Mouse (Mus musculus) G1E (cell line): ENCODE data around the gene Cfap20. TPM values are rescaled to one million over a fixed set of nuclear protein-coding genes. Genes with fewer than 3 reads are reported as not detected.
"Not testable (repeated sequence)": the region's sequence is repeated elsewhere in the genome, so short reads cannot be mapped to it uniquely, and the experiment has no call there.

ENCODE experiments used
- ATAC-seq: 2 replicates; pipeline ENCODE4 v1.8.0; 2016; ENCODE audit warnings: mild to moderate bottlenecking; ENCODE audit not compliant: insufficient number of reproducible peaks, poor library complexity, low FRiP score, severe bottlenecking; ENCODE audit errors: extremely low read depth
- DNase-seq: peaks from one replicate; pipeline ENCODE4 v3.0.0; 2012; ENCODE audit warnings: low spot score
- H3K27me3 ChIP-seq: 2 replicates; pipeline ENCODE4 v1.6.1; 2012; ENCODE audit warnings: mild to moderate bottlenecking, low read length, inconsistent platforms; ENCODE audit not compliant: insufficient read depth
- H3K36me3 ChIP-seq: replicated peaks from 2 replicates; pipeline ENCODE3; 2012; ENCODE audit warnings: mild to moderate bottlenecking, inconsistent platforms
- H3K4me1 ChIP-seq: 2 replicates; pipeline ENCODE4 v1.6.1; 2012; ENCODE audit warnings: low read depth, low read length, inconsistent platforms, mixed read lengths; ENCODE audit not compliant: insufficient read depth
- H3K4me3 ChIP-seq: 2 replicates; pipeline ENCODE4 v1.5.1; 2012; ENCODE audit warnings: low read depth, mild to moderate bottlenecking, inconsistent platforms, low read length, moderate library complexity, mixed read lengths
- H3K9me3 ChIP-seq: replicated peaks from 2 replicates; pipeline ENCODE4 v1.6.1; 2012; ENCODE audit warnings: inconsistent platforms
- CTCF ChIP-seq: IDR thresholded peaks from 2 replicates; pipeline ENCODE4 v1.5.1; 2012; ENCODE audit warnings: low read depth, low read length, inconsistent platforms, mixed read lengths
- GATA1 ChIP-seq: IDR thresholded peaks from 2 replicates; pipeline ENCODE4 v1.6.1; 2012; ENCODE audit warnings: borderline replicate concordance, low read length, inconsistent platforms, mixed read lengths
- GATA2 ChIP-seq: IDR thresholded peaks from 2 replicates; pipeline ENCODE4 v1.6.1; 2012; ENCODE audit warnings: low read depth, low read length, inconsistent platforms, borderline replicate concordance
- POLR2AphosphoS5 ChIP-seq: IDR thresholded peaks from 2 replicates; pipeline ENCODE4 v1.6.1; 2012; ENCODE audit warnings: low read depth, low read length, inconsistent platforms; ENCODE audit not compliant: insufficient replicate concordance
- TAL1 ChIP-seq: conservative IDR thresholded peaks from 2 replicates; pipeline ENCODE4 v1.6.1; 2012; ENCODE audit warnings: low read depth, low read length, inconsistent platforms, mixed read lengths
- polyA plus RNA-seq: library from polyadenylated mRNA; stranded (reverse); fragments of >175 nt; gene quantifications from 2 replicates; pipeline ENCODE4 v1.2.3, GENCODE M21; 2012
- total RNA-seq, 2 experiments: library from RNA; stranded (forward) in 1 of 2; stranded (reverse) in 1 of 2; fragments of 200-1000 nt in 1 of 2; fragments of >200 nt in 1 of 2; fragmentation: Nextera tagmentation in 1 of 2; gene quantifications; 2 replicates each; pipeline ENCODE4 v1.2.3; 2014 to 2017

Cfap20 gene
- total and polyA plus RNA-seq, 3 experiments, result 29.3 to 62.4 (median 52.3) TPM

DNA sequence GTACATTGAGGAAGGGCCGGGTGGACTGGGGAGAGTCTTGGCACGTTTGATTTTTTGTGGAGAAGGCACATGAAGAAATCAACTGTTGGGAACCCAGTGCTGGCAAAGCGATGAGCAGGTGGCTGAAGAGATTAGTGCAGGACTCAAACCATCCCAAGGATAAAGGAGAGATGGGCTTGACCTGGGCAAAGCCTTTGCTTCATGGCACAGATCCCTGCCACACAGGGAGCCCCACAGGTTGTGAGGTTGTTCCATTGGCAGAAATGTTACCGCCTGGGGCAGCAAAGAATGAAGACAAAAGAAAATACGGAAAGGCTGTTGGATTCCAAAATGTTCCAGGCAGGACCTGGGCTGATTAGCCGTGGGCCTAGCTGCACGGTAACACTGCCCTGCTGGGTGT, 46.7 kb downstream of the Cfap20 start:
- no peak for DNase-seq
- Histone ChIP-seq H3K9me3 (no peaks in the 10 kb centered on the region), H3K36me3 (no peaks in the 10 kb centered on the region), H3K4me3 (no peak overlapping the region), H3K27me3 (peaks cover 20% of the 10 kb centered on the region), H3K4me1 (peaks cover 2% of the 10 kb centered on the region; the same call in 1 of the 2 replicates)
- TF ChIP-seq TAL1, result no peak
- no peak for TF ChIP-seq GATA1
- TF ChIP-seq POLR2AphosphoS5, result no peak
- TF ChIP-seq CTCF, result no peak
- TF ChIP-seq GATA2, result no peak
- ATAC-seq, result no peak

- peaks cover 15% of the 10 kb centered on the region for H3K27me3 ChIP-seq
- H3K4me1 ChIP-seq, result peaks cover 2% of the 10 kb centered on the region; the same call in 1 of the 2 replicates
- no peaks in the 10 kb centered on the region for H3K9me3 ChIP-seq
- no peak for ATAC-seq
- no peaks in the 10 kb centered on the region for H3K36me3 ChIP-seq
- TF ChIP-seq POLR2AphosphoS5 (no peak), GATA1 (no peak), GATA2 (no peak), TAL1 (no peak), CTCF (no peak)
- DNase-seq, result no peak
- no peak overlapping the region for H3K4me3 ChIP-seq
These were observed 47.4 kb downstream of the Cfap20 start for GRCm38 (mm10) chr8:95387221-95387620.

GRCm38 (mm10) chr8:95386037-95386436, 48.6 kb downstream of the Cfap20 start:
- ATAC-seq (no peak), DNase-seq (no peak)
- TF ChIP-seq CTCF (no peak), TAL1 (no peak), GATA2 (no peak), POLR2AphosphoS5 (no peak), GATA1 (no peak)

GRCm38 (mm10) chr8:95384501-95384900, 50.2 kb downstream of the Cfap20 start:
- ATAC-seq (no peak), DNase-seq (no peak)
- H3K4me3 ChIP-seq, result no peak overlapping the region
- TF ChIP-seq CTCF (no peak), GATA1 (no peak), TAL1 (no peak), POLR2AphosphoS5 (no peak), GATA2 (no peak)
- H3K36me3 ChIP-seq, result no peaks in the 10 kb centered on the region
- H3K9me3 ChIP-seq, result no peaks in the 10 kb centered on the region
- no peaks in the 10 kb centered on the region for H3K4me1 ChIP-seq
- peaks cover 11% of the 10 kb centered on the region for H3K27me3 ChIP-seq

More at GRCm38 (mm10) chr8:95386037-95386436, 48.6 kb downstream of the Cfap20 start:
- Histone ChIP-seq H3K36me3 (no peaks in the 10 kb centered on the region), H3K4me3 (no peak overlapping the region), H3K4me1 (peaks cover 2% of the 10 kb centered on the region; the same call in 1 of the 2 replicates), H3K27me3 (peaks cover 15% of the 10 kb centered on the region), H3K9me3 (no peaks in the 10 kb centered on the region)

- TF ChIP-seq GATA1 (no peak), GATA2 (no peak)
- DNase-seq (no peak), ATAC-seq (no peak)
- Histone ChIP-seq H3K4me3 (no peak overlapping the region), H3K4me1 (0 out of 2 replicates have a peak, but pooled peaks cover 3% of the 10 kb centered on the region), H3K36me3 (no peaks in the 10 kb centered on the region), H3K27me3 (peaks cover 9% of the 10 kb centered on the region), H3K9me3 (no peaks in the 10 kb centered on the region)
These were observed 53.1 kb downstream of the Cfap20 start for GRCm38 (mm10) chr8:95381595-95381994.

DNA sequence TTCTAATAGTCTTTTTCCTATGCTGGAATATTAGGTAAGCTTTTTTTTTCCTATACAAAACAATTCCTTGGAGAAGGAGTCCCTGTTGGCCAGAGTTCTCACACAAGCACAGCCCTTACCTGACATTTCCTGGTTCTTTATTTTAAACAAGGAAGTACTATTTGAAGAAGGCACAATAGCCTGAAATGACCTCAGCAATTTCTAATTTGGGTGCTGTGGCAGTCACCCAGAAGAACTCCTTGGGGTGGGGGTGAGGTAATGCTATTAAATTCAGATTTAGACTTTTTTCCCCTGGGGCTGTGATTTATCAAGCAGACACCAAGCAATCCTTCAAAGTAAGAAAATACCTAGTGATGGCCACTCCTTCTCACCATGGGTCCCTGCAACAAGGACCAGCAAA, 53.7 kb downstream of the Cfap20 start:
- TF ChIP-seq CTCF (no peak), GATA1 (no peak), TAL1 (no peak), GATA2 (no peak), POLR2AphosphoS5 (no peak)
- ATAC-seq (no peak), DNase-seq (no peak)
- H3K9me3 ChIP-seq, result no peaks in the 10 kb centered on the region
- H3K36me3 ChIP-seq, result no peaks in the 10 kb centered on the region
- H3K4me3 ChIP-seq, result no peak overlapping the region
- H3K27me3 ChIP-seq, result peaks cover 12% of the 10 kb centered on the region
- H3K4me1 ChIP-seq, result 0 out of 2 replicates have a peak, but pooled peaks cover 3% of the 10 kb centered on the region

DNA sequence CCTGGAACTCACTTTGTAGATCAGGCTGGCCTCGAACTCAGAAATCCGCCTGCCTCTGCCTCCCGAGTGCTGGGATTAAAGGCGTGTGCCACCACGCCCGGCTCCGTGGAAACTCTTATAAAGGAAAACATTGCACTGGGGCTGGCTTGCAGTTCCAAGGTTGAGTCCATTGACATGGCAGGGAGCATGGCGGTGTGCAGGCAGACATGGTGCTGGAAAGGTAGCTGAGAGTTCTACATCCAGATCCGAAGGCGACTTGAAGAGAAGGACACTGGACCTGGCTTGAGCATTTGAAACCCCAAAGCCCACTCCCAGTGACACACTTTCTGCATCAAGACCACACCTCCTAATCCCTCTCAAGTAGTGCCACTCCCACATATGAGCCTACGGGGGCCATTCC, 55.7 kb downstream of the Cfap20 start:
- H3K27me3 ChIP-seq, result peaks cover 23% of the 10 kb centered on the region
- ATAC-seq, H3K4me1 ChIP-seq, H3K9me3 ChIP-seq, H3K4me3 ChIP-seq, H3K36me3 ChIP-seq, DNase-seq: not testable (repeated sequence)
